Mouse (Mus musculus): ENCODE data around the gene Msi2. TPM values are rescaled to one million over a fixed set of nuclear protein-coding genes. Genes with fewer than 3 reads are reported as not detected.
A peak's percentile ranks its signal among the peaks of the same experiment; 100 is the strongest.

Gene Msi2
- total RNA-seq, 4 experiments from 2014 or later = 158 to 319 (median 228) TPM

DNA sequence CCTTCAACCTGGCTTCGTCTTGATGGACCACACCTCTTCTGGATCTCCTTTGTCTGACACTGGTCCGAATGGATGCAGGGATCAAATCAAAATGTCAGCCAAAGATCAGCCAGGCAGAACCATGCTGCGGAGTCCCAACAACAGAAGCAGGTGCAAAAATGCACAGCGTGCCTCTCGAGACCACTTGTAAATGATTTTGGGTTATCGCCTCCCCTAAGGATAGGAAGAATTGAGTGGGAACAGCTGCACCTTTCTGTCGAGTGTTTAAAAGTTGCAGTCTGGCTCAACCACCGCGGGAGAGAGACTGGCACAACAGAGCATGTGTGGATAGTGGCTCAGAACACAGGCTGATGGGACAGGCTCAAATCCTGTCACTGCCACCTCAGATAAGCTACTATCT, 361.0 kb downstream of the Msi2 start:
- DNase-seq = no peak

DNA sequence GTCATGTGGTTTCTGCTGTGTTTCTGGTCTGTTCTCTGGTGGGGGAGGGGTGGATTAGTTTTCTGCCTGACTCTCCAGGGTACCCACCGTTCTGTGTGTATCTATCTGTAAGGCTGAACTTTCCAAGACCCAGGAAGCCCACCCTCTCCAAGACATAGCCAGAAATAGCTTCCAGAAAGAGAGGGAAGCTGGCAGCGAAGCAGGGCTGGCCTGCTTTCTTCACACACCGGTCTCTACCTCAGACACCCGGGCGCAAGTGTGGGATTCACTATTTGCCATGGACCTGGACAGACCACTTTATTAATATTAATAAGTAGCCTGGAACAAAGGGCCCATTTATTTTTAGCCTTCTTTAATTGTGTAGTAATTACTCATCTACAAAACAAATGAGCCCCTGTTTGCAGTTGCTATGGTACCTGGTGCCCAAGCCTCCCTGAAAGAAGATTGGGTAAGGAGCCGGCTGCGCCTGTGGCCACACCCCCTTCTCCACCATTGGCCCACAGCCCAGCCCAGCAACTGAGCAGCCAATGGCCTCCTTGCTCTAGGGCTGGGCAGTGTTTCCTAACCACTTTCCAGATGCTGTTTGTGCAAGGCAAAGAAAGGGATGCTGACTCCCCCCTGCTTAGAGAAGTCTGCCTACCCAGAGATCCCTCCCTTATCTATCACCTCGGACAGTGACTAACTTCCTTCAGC, 361.6 kb downstream of the Msi2 start:
- DNase-seq = peak; percentile 69

DNA sequence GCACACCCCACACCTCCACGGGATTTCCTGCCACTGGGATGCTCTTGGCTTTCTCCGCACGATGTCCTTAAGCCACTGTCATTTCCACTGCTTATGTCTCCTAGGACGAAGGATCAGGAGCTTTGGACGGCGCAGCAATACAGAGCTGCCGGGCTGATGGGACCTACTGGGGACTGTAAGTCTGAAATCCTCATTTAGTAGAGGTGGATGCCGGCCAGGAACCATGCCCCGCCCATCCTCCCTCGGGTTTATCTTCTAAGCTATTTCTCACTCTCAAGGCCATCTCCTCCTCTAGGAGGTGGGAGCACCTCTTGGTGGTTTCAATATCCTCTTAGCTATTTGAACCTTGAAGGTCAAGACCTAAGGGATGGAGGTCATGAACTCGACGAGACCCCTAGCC, 362.3 kb downstream of the Msi2 start:
- DNase-seq = peak; percentile 57

DNA sequence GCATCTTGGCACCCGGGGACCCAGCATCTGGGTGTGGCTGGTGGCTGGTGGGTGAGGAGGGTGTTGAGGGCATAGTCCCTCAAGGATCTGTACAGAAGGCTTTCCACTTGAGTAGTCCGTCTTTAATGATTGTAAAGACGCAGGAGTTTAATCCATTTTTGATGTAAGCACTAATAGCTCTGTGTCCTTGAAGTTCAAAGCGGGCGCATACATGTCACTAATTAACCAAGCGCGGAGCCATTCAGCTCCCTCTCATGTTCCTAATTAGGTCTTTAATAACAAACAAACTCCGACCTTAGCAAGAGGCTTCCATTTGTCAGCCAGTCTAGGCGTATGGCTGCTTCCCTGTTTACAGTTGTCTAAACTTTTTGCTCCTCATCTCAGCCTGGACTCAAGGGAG, 363.5 kb downstream of the Msi2 start:
- no peak for DNase-seq

DNA sequence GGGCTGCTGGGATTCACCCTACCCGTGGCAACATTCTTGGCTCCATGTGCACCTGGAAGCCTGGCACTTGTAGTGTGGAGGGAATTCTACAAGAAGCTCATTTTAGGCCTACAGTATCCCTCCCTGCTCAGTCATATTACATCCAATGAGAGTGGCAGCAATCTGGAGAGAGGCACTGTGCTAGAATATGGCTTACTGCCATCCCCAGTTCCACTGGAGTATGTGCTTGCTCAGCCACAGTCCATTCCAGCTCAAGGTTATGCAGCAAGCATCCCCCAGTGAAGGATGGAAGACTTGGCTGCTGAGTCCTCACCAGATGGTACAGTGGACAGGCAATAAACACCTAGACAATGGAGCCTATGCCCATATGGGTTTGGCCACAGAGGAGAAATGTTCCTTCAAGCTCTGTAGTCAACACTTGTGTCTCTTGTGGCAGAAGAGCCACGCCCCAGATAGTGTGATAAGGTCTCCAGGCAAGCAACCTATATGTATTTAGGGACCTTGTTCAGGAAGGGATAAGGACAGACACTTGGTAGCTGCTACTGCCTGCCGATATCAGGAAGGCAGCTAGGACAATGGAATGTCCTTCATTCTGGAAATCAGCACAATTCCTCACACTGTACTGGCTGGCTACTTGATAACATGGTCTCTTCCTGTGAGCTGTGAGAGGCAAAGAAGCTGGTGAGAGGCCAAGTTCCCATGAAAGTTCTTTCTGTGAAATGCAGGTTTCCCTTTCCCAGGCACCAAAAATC, 366.4 kb downstream of the Msi2 start:
- DNase-seq = no peak

DNA sequence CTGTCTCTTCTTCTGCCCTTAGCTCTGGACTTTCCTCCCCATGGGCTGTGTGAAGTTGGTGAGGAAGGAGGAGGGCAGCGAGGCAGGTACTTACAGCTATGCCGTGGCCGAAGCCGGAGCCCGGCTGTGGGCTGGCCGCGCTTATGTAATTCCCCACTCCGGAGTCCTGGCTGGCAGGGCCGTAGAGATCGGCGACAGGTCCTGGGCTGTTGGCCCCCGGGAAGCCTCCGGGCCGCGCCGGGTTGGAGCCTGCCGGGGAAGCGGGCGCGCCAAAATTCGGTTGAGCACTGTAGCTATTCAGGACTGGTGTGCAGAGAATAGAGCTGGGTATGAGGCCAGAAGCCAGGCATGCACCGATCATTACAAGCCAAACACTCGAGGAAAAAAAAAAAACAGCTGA, 369.6 kb downstream of the Msi2 start:
- no peak for DNase-seq

DNA sequence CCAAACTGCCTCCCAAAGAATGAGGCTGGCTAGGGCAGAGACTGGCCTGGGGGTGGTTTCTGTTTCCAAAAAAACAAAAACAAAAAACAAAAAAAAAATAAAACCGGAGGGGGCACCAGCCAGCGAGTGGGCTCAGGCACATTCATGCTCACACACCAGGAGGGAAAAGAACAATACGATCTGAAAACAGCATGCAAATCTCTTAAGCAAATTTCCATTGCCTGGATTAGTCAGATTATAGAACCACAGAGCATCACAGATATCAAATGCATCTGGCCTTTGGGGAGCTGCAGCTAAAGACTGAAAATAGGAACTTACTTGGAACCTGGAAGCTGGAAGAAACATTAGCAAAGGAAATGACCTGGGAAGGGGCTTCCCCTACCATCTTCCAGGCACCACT, 370.3 kb downstream of the Msi2 start:
- no peak for DNase-seq

DNA sequence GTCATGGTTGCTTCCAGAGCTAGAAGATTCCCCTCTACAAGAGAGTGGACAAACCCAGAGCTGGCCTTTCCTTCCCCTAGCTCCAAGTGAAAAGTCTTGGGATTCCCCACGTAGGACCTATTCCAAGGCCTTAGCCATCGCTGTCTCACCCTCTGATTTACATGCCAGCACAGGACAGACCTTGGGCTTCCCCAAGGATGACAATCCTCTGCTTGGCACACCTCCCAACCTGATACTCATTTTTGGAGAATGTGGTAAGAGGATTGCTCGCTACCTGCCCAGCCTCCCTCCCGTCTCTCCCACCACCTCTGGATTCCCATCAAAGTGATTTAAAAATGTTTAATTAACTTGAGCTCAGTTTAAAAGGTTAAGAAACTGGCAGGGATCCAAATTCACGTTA, 372.2 kb downstream of the Msi2 start:
- peak; percentile 84 for DNase-seq

DNA sequence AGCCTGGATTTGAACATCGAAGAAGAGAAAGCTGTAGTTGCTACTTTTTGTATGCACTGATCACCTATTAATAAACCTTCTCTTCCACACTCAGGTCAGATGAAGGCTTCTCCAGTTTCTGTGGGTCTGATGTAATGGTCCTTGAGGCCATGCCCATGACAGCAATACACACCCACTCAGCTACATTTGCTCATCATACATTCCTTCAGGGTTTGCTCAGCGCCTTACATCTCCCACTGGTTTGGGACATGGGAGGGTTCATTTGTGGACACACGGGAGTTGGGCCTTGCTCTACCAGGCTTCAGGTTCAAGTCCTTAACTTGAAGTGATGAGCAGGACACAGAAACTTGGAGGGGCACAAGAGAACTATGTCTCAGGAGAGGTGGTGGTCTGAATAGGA, 380.4 kb downstream of the Msi2 start:
- no peak for DNase-seq

DNA sequence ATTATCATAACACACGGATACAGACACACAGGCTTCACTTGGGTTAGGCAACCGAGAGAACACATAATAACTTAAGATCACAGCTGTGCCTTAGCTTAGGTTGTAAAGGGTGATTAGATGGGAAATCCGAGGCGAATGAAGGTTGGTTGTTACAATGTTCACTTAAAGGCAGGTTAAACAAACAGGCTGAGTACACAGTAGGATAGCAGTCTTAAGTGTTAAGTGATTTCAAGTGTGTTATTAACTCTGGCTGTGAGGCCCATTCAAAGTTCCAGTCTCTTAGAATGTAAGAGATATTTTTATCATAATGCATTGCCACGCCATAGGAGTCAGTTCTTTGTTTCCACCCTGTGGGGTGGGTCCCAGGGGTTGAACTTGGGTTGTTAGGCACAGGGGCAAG, 383.4 kb downstream of the Msi2 start:
- no peak for DNase-seq

DNA sequence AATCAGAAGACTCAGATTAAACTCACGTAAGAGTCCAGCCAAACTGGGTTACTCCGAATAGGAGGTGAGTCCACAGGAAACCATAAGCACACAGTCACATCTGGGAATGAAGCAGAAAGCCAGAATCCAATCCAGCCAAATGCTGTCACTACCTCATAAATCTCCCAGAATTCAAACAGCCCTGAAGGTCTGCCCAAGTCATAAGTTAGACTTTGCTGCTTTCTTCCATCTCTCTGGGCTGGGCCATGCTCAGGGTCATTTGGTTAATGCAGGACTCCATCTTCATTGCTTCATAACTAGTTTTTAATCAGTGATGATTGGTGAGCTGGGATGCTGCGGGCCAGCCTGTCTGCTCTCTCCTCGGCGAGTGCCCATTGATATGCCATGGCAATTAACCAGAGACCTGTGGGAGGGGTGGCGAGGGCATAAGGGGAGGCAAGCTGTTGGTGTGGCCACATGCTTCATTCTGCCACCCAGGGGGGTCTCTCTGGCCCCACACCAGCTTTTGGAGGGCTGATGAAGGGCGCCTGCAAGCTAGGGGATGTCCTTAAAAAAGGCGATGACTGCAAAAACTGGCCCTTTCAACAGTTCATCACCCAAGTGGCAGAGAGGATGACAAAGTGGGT, 385.9 kb downstream of the Msi2 start:
- DNase-seq = peak; percentile 38

DNA sequence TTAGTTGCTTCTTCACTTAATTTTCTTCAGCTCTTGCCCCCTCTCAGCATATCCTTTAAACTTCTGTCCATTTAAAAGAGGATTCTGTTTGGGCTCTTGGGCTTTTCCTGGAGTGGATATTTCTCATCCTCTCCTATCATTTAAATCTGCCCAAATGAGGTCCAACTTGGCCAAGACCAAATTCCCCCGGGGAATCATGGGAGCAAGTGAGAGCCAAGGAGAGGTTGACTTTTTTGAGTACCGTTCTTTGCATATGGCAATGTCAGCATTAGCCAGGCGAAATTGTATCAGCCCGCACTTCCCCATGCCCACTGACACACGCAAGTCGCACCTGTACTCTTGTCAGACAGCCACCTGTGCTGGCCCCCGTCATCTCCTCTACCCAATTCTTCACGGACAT, 386.6 kb downstream of the Msi2 start:
- DNase-seq = no peak

DNA sequence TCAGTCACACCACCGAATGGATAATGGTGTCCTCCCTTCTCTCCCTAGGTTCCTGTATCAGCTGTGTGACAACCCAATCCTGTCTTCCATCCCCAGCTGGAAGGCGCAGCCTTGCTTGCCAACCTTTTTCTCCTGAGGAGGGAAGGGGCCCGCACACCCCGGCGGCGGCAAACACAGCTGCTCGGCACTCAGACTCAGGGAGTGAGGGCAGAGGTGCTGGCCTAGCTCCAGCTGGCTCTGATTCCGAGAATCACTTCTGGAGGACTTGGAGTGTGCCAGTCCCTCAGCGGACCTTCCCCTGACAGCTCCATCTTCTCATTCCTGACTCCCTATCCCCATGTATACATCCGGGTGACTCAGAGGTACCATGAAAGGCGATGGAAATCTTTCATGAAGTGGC, 387.5 kb downstream of the Msi2 start:
- DNase-seq = peak; percentile 58

DNA sequence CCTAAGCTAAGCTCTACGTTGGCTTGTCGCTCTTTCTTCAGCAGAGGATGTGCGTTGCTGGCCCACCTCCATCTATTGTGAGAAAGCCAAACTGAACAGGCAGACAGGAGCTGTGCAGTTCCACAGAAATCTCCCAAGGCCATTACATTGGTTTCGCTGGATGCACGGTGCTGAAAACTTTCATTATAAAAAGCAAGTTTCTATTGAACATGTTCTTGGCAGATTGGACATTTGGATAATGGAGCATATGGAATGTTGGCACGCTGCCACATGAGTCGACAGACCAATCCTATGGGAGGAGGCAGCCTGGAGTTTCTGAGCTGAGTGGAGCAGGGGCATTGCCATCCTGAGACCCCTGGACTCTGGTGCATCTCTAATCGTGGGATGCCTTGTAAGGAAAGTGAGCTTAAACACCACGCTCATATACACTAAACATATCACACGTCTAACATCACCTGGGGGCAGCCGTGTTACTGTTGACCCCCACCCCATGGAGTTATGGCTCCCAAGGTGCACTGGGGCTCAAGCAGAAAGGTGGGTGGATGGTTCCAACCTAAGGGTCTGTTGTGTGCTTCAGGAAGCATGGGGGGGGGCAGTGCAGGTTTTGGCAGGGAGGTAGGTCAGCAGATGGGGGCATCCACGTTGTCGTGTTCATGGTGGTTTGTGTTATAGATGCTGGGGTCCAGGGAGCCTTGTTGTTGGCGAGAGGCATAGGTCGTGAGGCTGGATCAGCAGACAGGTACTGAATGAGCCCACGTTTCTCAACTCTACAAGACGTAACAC, 389.3 kb downstream of the Msi2 start:
- no peak for DNase-seq

DNA sequence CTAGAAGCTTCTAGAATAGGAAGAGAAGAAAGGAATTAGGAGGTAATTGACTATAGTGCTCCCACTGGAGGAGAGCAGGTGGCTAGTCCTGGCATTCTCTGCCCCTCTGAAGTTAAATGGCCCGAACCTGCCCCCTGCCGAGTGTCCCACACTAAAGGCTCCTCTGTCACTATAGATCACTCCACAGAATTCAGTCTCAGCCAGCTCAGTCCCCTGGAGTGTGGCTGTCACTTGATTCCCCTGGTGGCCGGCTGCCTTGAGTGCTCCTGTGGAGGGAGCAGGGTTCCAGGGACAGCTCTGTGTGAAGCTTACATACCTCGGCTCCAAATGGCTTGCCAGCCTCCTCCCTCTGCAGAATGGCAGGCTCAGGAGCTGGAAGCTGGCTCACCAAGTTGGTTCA, 391.3 kb downstream of the Msi2 start:
- no peak for DNase-seq

DNA sequence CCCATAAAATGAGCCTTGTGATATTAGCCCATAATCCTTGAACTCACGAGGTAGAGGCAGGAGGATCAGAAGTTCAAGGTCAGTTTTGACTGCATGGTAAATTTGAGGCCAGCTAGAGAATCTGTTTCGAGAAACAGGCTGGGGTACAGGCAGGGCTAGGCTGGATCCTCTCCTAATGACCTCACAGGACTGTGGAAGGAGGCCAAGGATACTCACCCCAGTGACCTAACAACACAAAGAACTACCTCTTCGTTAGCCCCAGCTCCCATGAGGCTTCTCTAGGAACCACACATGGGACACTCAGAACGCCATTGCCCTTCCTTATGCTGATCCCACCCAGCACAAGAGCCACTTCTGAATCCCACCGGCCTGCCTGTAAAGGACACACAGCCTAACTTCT, 399.5 kb downstream of the Msi2 start:
- DNase-seq = no peak

DNA sequence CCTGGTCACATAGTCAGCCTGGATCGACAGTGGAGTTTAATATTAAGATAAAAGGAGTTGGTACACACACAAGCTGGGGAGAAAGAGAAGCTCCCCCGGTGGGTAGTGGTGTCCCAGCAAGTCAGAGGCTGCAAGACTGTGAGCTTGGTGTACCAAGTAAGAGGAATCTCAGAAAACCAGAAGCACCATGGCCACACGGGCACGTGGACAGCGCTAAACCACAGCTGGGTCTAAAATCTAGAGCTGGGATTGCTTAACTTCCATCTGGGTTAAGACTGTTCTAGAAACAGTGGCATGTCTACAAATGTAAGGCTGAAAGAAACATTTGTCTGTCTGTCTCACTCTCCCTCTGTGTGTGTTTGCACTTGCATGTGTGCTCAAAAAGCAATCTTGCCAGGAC, 402.9 kb downstream of the Msi2 start:
- no peak for DNase-seq

DNA sequence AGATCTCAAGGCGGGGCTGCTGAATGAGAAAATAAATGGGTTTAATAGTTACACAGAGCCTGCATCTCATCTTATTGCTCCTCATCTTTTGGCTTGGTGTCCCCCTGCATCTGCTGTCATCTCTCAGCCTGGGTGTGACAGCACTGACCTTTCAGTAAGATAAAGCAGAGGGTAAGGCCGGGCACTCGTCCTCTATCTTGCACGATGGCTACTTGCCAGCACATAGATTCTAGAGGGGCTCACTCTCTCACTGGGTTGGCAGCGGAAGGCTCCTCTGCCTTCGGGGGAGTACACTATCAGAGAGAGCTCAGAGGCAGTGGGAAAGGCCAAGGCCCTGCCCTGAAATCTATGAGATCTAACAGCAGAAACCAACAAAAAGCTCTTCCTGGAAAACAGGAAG, 403.8 kb downstream of the Msi2 start:
- DNase-seq = no peak

DNA sequence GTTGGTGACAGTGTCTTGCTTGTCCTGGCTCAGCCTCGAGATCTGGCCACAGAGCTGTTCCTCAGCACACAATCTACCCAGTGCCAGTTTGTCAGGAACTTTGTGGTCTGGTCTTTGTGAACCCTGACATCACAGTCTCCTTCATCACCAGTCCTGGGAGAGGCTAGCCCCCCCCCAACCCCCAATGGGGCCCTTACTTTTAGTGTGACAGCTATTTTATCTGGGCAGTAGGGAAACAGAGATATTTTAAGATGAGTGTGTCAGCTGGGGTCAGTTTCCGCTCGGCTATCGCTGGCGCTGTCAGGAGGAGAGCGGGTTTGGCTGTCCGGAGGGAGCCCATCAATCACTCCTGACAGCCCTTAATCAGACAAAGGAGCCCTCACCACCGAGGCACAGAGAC, 404.8 kb downstream of the Msi2 start:
- DNase-seq = no peak

DNA sequence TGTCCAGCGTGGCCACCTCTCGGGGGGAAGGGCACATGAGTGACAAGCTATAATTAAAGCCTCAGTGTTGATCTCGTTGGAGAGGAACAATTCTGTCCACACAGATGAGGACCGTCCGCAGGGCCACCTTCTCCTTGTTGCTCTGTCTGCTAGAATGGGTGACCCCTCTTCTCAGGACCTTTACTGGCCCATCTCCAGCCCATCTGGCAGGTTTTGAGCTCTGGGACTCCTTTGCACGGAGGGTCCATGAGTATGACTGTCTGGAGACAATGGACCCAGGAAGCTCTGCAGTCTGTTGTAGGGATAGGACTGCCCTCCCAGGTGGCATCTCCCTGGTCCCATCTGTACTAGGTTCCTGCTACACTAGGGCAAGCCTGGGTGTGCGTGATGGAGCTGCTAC, 406.7 kb downstream of the Msi2 start:
- no peak for DNase-seq

DNA sequence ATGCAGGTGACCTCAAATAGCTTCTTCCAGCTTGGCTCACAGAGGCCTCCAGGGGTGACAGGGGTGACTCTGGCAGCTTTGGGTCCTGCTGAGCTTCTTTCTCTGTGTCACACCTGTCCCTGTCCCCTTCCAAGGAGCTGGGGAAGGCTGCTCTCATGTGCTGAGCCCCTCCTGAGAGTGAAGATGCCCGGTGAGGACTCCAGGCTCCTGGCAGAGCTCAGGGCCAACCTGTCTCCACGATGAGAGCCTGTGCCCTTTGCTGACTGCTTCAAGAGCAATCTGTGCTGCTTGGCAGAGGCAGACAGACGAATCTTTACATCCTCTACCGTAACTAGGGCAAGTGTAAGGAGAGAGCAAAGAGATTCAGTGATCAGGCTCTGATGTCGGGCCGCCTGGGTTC, 407.5 kb downstream of the Msi2 start:
- DNase-seq = no peak

DNA sequence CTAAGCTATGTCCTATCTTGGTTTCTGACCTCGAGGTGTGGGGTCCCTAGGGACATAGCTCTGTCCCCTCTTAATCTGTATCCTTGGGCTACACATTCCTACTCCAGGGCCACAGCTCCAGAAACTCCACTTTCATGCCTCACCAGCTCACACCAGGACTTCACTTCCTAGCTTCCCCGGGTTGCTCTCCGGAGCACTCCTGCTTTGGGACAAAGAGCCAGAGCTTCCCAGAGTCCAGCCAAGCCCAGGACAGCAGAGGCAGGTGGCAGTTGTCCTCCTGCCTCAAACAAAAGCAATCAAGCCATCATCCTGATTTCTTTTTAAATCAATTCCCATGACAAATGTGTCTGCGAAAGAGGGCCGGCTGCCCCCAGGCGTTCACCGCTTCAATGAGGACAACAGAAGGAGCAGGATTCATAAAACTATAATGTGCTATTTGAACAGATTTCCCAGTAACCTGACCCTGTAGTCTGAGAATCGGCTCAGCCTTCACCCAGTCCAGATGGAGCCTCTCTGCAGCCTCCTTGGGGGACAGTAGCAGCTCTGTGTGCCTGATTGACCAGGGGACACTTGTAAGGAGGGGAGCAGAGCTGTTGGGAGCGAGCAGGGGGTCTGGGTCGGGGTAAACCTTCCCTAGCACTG, 409.1 kb downstream of the Msi2 start:
- no peak for DNase-seq
